Mouse (Mus musculus) kidney, adult 2 months (tissue): ENCODE measurements around the gene H3f3b. TPM values are rescaled to one million over a fixed set of nuclear protein-coding genes. Genes with fewer than 3 reads are reported as not detected.
A peak's percentile ranks its signal among the peaks of the same experiment; 100 is the strongest.

ENCODE experiments used
- DNase-seq: peaks from one replicate; pipeline ENCODE4 v3.0.0; 2021
- H3K27ac ChIP-seq: fragments of 200-500 bp; 2 replicates; pipeline ENCODE4 v1.5.1; 2012; ENCODE audit warnings: low read depth, low read length, control low read depth, inconsistent platforms; ENCODE audit not compliant: insufficient read depth
- H3K27me3 ChIP-seq: fragments of 200-500 bp; replicated peaks from 2 replicates; pipeline ENCODE4 v1.6.1; 2012; ENCODE audit warnings: mild to moderate bottlenecking, moderate library complexity, low read length, inconsistent platforms; ENCODE audit not compliant: control insufficient read depth, insufficient read depth
- H3K36me3 ChIP-seq: fragments of 200-500 bp; 2 replicates; pipeline ENCODE4 v1.6.1; 2012; ENCODE audit warnings: mild to moderate bottlenecking, moderate library complexity, low read length, inconsistent platforms; ENCODE audit not compliant: control insufficient read depth, insufficient read depth
- H3K4me1 ChIP-seq: fragments of 200-500 bp; 2 replicates; pipeline ENCODE4 v1.6.1; 2011; ENCODE audit warnings: low read length; ENCODE audit not compliant: control insufficient read depth, insufficient read depth
- H3K4me3 ChIP-seq: fragments of 200-500 bp; 2 replicates; pipeline ENCODE4 v1.5.1; 2011; ENCODE audit warnings: mild to moderate bottlenecking, low read depth, low read length, control low read depth; ENCODE audit not compliant: insufficient read depth
- CTCF ChIP-seq: fragments of 200-500 bp; conservative IDR thresholded peaks from 2 replicates; pipeline ENCODE4 v1.5.1; 2011; ENCODE audit warnings: low read depth, mild to moderate bottlenecking, control low read depth, low read length, moderate library complexity, mixed read lengths; ENCODE audit not compliant: insufficient read depth, insufficient read length
- POLR2A ChIP-seq: fragments of 200-500 bp; IDR thresholded peaks from one replicate; pipeline ENCODE4 v1.6.1; 2011; ENCODE audit warnings: low read depth, low read length, control low read depth
- WGBS: fragments of 180-500 bp; shearing (Covaris S2); methylation state at CpG from one replicate; pipeline ENCODE4 v1.1.7; 2018; 5-methylcytosine and 5-hydroxymethylcytosine counted together
- polyA plus RNA-seq: library from polyadenylated mRNA; depleted of rRNA; stranded (reverse); fragments of >200 nt; gene quantifications from 2 replicates; pipeline ENCODE4 v1.2.3, GENCODE M21; 2012

The H3f3b gene
- polyA plus RNA-seq, 1 experiment, result 150 TPM

DNA sequence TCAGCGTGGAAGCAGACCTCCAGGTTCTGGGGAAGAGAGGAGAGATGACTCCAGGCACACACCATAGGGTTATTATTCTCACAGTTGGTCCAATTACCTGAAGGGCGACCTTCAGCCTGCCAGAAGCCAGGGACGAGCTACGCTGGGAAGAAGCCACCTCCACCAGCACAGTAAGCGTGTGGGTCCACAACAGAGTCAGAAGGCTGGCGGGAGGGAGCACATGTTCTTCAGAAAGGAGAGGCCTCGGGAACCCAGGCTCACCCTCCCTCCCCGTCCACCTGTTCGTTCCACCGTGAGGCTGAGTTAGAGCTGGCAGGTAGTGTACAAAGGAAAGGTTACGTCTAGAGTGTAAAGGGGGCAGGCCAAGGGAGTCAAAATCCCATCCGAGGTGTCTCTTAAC, 37.6 kb upstream of the H3f3b start:
- Histone ChIP-seq H3K27ac (no peak overlapping the region), H3K36me3 (no peaks in the 10 kb centered on the region), H3K27me3 (no peaks in the 10 kb centered on the region), H3K4me1 (no peaks in the 10 kb centered on the region), H3K4me3 (no peak overlapping the region)
- TF ChIP-seq POLR2A, result no peak
- TF ChIP-seq CTCF, result no peak
- no peak for DNase-seq
- WGBS, result 86% methylated on average over 12 of the region's 12 CpGs

DNA sequence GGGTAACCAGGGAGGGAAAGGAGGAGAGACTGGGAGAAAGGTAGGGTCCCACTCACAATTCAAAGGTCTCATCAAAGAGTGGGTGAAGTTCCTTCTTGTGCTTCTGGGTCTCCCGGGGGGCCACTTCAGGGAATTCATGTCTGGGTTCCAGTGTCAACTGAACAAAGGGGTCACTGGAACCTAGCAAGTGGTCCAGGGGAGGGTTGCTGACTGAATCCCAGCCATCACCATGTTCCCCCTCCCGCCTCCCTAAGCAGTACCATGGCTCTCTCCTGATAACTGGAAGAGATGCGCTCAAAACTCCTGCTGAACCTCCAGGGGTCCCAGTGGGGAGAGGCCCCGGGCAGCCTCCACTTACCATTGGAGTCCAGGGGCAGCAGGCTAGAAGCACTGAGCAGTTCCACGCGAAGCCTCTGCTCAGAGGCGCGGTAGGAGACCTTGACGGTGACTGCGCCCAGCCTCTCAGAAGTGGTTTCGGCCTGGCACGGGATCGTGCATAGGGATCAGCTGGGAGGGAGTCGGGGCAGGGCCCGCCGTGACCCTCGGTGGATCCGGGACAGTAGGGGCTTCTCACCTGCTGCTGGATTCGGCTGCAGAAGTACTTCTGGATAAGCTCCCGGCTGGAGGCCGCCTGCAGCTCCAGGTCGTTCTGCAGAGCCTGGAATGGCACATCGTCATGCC, 36.6 kb upstream of the H3f3b start:
- Histone ChIP-seq H3K4me3 (no peak overlapping the region), H3K36me3 (no peaks in the 10 kb centered on the region), H3K4me1 (no peaks in the 10 kb centered on the region), H3K27ac (no peak overlapping the region), H3K27me3 (no peaks in the 10 kb centered on the region)
- 76% methylated on average over 23 of the region's 23 CpGs for WGBS
- no peak for TF ChIP-seq POLR2A
- TF ChIP-seq CTCF, result no peak
- no peak for DNase-seq

DNA sequence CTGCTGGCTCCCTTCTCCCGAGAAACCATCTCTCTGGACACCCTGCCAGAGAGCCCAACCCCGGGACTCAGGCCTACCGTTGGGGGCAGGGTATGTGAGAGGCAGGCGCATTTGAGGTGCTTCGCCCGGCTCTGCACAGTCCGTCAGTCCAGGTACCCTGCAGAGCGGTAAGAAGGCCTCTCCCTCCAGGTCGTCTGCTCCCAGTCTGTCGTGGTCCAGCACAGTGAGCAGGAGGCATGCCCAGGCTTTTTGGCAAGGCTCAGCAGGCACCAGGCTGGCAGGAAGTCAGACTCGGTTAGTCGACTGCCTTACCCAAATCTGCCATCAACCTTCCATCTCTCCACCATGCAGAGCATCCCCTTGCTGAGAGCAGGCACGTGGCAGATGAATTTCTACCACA, 35.8 kb upstream of the H3f3b start:
- H3K27ac ChIP-seq, result no peak overlapping the region
- H3K4me1 ChIP-seq, result no peaks in the 10 kb centered on the region
- H3K4me3 ChIP-seq, result no peak overlapping the region
- WGBS, result 46% methylated on average over 13 of the region's 13 CpGs
- TF ChIP-seq POLR2A (no peak), CTCF (no peak)
- H3K36me3 ChIP-seq, result no peaks in the 10 kb centered on the region
- DNase-seq, result peak; percentile 38
- no peaks in the 10 kb centered on the region for H3K27me3 ChIP-seq

DNA sequence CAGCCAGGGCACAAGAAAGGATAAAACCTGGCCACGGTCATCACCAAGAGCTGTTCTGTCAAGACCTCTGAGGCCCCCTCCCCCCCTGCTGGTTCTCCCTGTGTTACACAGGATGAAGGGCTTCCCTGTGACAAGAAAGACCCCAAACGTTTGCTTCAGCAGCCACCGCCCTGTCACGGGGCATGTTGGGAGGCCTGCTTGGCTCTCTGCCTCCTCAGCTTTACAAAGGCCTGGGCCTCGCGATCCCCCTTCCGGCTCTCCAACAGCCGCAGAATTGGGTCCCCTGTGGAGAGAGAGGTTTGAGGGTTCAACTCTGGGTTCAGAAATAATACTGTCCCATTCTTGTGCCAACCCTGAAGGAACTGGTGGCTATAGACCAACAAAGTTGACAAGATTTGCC, 34.8 kb upstream of the H3f3b start:
- Histone ChIP-seq H3K4me3 (no peak overlapping the region), H3K27ac (no peak overlapping the region), H3K27me3 (no peaks in the 10 kb centered on the region), H3K36me3 (no peaks in the 10 kb centered on the region), H3K4me1 (no peaks in the 10 kb centered on the region)
- 72% methylated on average over 8 of the region's 8 CpGs for WGBS
- DNase-seq, result no peak
- TF ChIP-seq CTCF (no peak), POLR2A (no peak)

DNA sequence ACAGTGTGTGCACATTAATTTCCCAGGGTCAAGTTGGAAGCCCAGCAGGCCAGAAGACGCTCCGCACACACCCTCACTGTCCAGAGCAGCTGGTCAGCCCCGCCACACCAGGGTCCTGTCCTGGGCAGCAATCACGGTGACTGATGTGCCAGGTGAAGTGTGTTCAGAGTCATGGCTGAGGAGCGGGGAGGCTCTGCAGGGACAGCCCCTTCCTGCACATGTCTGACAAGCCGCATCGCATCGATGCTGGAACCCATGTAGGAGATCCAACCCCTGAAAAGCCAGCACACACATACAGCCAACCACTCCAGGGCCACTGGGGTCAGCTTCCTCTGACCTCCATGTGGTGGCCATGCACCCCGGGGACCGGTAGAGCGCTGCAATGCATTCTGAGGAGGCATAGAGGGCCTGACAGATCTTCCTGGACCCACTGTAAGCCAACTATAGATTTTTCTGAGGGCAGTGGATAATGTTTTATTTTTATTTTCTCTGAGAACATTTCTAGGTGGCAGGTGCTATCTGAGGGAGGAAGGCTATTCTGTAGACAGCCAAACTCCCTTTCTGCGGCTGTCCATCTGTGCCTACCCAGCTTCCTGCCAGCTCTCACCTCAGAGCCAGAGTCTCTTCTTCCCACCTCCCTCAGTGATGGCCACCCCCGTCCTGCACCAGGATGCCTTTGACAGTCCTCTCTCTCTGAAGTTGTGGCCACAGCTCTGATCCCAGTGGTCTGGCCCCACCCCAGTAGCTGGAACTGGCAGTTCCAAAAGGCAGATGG, 34.1 kb upstream of the H3f3b start:
- 84% methylated on average over 13 of the region's 13 CpGs for WGBS
- Histone ChIP-seq H3K4me3 (no peak overlapping the region), H3K36me3 (no peaks in the 10 kb centered on the region)

DNA sequence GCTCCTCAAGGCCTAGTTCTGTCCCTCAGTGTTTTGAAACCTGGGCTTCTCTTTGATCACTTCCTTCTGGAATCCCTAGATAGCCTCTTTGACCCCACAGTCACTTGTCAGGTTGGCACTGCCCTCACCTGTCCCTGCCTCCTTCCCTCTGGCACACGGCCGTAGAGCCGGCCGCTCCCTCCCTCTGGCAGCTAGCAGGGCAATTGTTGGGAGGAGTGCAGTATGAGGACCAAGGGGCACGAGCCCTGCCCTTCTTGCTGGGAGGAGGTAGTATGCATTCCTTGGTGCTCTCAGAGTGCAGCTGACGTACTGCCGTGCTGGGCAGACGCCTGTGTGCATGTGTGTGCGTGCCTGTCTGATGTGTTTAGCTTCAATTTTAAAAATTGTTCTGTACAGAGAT, 32.8 kb upstream of the H3f3b start:
- H3K27me3 ChIP-seq, result no peaks in the 10 kb centered on the region
- H3K4me1 ChIP-seq, result no peaks in the 10 kb centered on the region
- no peak for DNase-seq
- TF ChIP-seq POLR2A, result no peak
- TF ChIP-seq CTCF, result no peak
- H3K4me3 ChIP-seq, result no peak overlapping the region
- no peaks in the 10 kb centered on the region; the same call in 1 of the 2 replicates for H3K36me3 ChIP-seq
- 82% methylated on average over 9 of the region's 9 CpGs for WGBS
- H3K27ac ChIP-seq, result no peak overlapping the region

More for the DNA sequence above, 34.1 kb upstream of the H3f3b start:
- Histone ChIP-seq H3K4me1 (no peaks in the 10 kb centered on the region), H3K27me3 (no peaks in the 10 kb centered on the region), H3K27ac (no peak overlapping the region)
- TF ChIP-seq CTCF, result no peak
- no peak for TF ChIP-seq POLR2A
- DNase-seq, result no peak

DNA sequence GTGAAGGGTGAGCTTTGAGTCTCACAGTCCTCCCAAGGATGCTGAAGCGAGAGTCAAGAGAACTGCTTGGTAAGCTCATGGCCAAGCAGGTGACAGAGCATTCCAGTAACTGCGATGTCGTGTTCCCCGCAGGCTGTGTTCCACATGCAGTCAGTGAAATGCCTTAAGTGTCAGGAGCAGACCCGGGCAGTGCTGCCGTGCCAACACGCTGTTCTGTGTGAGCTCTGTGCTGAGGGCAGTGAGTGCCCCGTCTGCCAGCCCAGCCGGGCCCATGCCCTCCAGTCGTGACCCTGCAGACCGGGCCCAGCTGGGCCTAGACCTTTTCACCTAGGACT, 31.9 kb upstream of the H3f3b start:
- no peak overlapping the region for H3K27ac ChIP-seq
- no peak overlapping the region for H3K4me3 ChIP-seq
- 82% methylated on average over 11 of the region's 11 CpGs for WGBS
- no peak for TF ChIP-seq POLR2A
- H3K36me3 ChIP-seq, result no peaks in the 10 kb centered on the region; the same call in 1 of the 2 replicates
- no peaks in the 10 kb centered on the region for H3K4me1 ChIP-seq
- no peaks in the 10 kb centered on the region for H3K27me3 ChIP-seq
- no peak for DNase-seq
